Mouse (Mus musculus): ENCODE measurements around the gene Golph3. TPM values are rescaled to one million over a fixed set of nuclear protein-coding genes. Genes with fewer than 3 reads are reported as not detected.

The Golph3 gene
- total and polyA plus RNA-seq, 2 experiments from 2014 or later = 63.6 to 134 TPM

GRCm38 (mm10) chr15:12307114-12307513, 14.1 kb upstream of the Golph3 start:
- H3K9me3 ChIP-seq (ENCODE audit: low read length) = no peaks in the 10 kb centered on the region
- ATAC-seq (no peak), DNase-seq (ENCODE audit: low spot score) (no peak)
- H3K27me3 ChIP-seq (ENCODE audit: insufficient read depth, low read length) = no peaks in the 10 kb centered on the region
- no peak for TF ChIP-seq CTCF (IDR thresholded peaks at IDR 0.05; ENCODE audit: low read depth)
- H3K4me1 ChIP-seq (ENCODE audit: insufficient read depth, low read length) = no peaks in the 10 kb centered on the region
- WGBS = 70% methylated on average over 4 of the region's 4 CpGs
- no peak overlapping the region for H3K4me3 ChIP-seq (ENCODE audit: low read length)
- H3K9ac ChIP-seq (replicated peaks; ENCODE audit: low read length) = no peak overlapping the region
- H3K36me3 ChIP-seq (ENCODE audit: insufficient read depth, low read length) = no peaks in the 10 kb centered on the region
- H3K27ac ChIP-seq = no peak overlapping the region
- H3K4me2 ChIP-seq (ENCODE audit: low read depth, low read length) = no peak overlapping the region

- DNase-seq (ENCODE audit: low spot score) = no peak
- 85% methylated on average over 5 of the region's 5 CpGs for WGBS
- no peak for TF ChIP-seq CTCF (IDR thresholded peaks at IDR 0.05; ENCODE audit: low read depth)
Measured at GRCm38 (mm10) chr15:12308539-12308938, 12.7 kb upstream of the Golph3 start.

DNA sequence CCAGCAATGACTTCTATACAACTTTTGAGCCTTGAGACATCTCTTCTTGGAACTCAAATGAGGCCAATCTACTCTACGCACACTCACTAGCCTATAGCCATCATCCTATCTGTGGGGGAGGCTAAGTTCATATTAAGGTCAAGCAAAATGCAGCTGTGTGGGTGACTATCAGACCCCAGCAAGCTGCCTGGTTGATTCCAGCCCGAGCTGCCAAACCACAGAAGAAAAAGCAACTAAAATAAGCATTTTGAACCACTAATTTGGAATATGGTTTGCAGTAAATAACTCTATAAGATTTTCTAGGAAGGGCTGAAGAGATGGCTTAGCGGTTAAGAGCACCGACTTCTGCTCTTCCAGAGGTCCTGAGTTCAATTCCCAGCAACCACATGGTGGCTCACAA, 10.6 kb upstream of the Golph3 start:
- no peaks in the 10 kb centered on the region for H3K36me3 ChIP-seq (ENCODE audit: insufficient read depth, low read length)
- ATAC-seq = no peak
- no peaks in the 10 kb centered on the region for H3K27me3 ChIP-seq (ENCODE audit: insufficient read depth, low read length)
- H3K4me3 ChIP-seq (ENCODE audit: low read length) = no peak overlapping the region
- TF ChIP-seq CTCF (IDR thresholded peaks at IDR 0.05; ENCODE audit: low read depth) = no peak
- H3K27ac ChIP-seq = no peak overlapping the region
- no peak overlapping the region for H3K4me2 ChIP-seq (ENCODE audit: low read depth, low read length)
- no peaks in the 10 kb centered on the region for H3K4me1 ChIP-seq (ENCODE audit: insufficient read depth, low read length)
- no peak for DNase-seq (ENCODE audit: low spot score)
- no peaks in the 10 kb centered on the region for H3K9me3 ChIP-seq (ENCODE audit: low read length)
- WGBS = 88% methylated on average over 4 of the region's 4 CpGs
- no peak overlapping the region for H3K9ac ChIP-seq (replicated peaks; ENCODE audit: low read length)

More at GRCm38 (mm10) chr15:12308539-12308938, 12.7 kb upstream of the Golph3 start:
- H3K9ac ChIP-seq (replicated peaks; ENCODE audit: low read length) = no peak overlapping the region
- no peaks in the 10 kb centered on the region for H3K36me3 ChIP-seq (ENCODE audit: insufficient read depth, low read length)
- ATAC-seq = no peak
- no peak overlapping the region for H3K4me2 ChIP-seq (ENCODE audit: low read depth, low read length)
- no peaks in the 10 kb centered on the region for H3K27me3 ChIP-seq (ENCODE audit: insufficient read depth, low read length)
- H3K9me3 ChIP-seq (ENCODE audit: low read length) = no peaks in the 10 kb centered on the region
- no peak overlapping the region for H3K27ac ChIP-seq
- H3K4me1 ChIP-seq (ENCODE audit: insufficient read depth, low read length) = no peaks in the 10 kb centered on the region
- H3K4me3 ChIP-seq (ENCODE audit: low read length) = no peak overlapping the region

DNA sequence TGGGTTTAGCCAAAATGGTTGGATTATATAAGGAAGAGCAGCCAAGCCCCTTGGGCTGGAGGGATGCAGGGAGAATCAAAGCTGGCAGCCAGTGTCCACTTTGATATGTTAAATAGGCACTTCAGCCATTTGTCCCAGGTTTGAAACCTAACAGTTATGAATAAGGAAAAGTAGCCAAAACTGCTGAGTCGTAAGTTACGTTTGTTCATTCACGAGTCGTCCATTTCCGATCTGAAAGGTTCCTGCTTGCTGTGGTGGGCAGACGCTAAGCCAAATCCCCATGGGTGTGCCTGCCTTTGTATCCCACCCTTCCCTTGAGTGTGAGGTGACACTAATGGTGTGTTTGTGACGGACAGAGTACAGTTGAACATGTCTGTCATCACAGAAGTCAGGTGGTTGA, 9.8 kb upstream of the Golph3 start:
- ATAC-seq = no peak

DNA sequence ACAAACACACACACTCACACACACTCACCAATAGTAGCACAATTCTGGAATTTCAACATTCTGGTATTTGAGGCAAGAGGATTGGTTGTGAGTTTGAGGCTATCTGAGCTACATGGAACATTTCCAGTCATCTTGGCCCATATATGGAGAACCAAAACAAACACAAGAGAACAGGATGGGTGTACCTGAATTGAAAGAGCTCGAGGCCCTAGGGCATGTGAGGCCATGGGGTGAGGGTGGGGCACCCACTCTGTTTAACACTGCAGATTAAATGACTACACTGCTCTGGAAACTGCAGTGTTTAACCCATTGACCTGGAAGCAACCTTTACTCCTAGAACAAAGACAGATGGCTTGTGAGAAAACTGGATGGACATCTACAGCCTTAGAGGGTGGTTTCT, 8.0 kb upstream of the Golph3 start:
- DNase-seq (ENCODE audit: low spot score) (no peak), ATAC-seq (no peak)
- Histone ChIP-seq H3K27me3 (ENCODE audit: insufficient read depth, low read length) (no peaks in the 10 kb centered on the region), H3K27ac (no peak overlapping the region), H3K4me3 (ENCODE audit: low read length) (no peak overlapping the region), H3K4me2 (ENCODE audit: low read depth, low read length) (no peak overlapping the region), H3K9ac (replicated peaks; ENCODE audit: low read length) (no peak overlapping the region), H3K4me1 (ENCODE audit: insufficient read depth, low read length) (no peaks in the 10 kb centered on the region), H3K9me3 (ENCODE audit: low read length) (no peaks in the 10 kb centered on the region), H3K36me3 (ENCODE audit: insufficient read depth, low read length) (no peaks in the 10 kb centered on the region)
- WGBS = 33% methylated on average over 1 of the region's 1 CpGs
- no peak for TF ChIP-seq CTCF (IDR thresholded peaks at IDR 0.05; ENCODE audit: low read depth)

More for the DNA sequence above, 9.8 kb upstream of the Golph3 start:
- DNase-seq (ENCODE audit: low spot score) = no peak
- H3K27me3 ChIP-seq (ENCODE audit: insufficient read depth, low read length) = no peaks in the 10 kb centered on the region
- H3K9me3 ChIP-seq (ENCODE audit: low read length) = no peaks in the 10 kb centered on the region
- no peak for TF ChIP-seq CTCF (IDR thresholded peaks at IDR 0.05; ENCODE audit: low read depth)
- H3K4me2 ChIP-seq (ENCODE audit: low read depth, low read length) = no peak overlapping the region
- H3K9ac ChIP-seq (replicated peaks; ENCODE audit: low read length) = no peak overlapping the region
- H3K4me1 ChIP-seq (ENCODE audit: insufficient read depth, low read length) = no peaks in the 10 kb centered on the region
- WGBS = 91% methylated on average over 7 of the region's 7 CpGs
- no peak overlapping the region for H3K27ac ChIP-seq
- no peak overlapping the region for H3K4me3 ChIP-seq (ENCODE audit: low read length)
- no peaks in the 10 kb centered on the region for H3K36me3 ChIP-seq (ENCODE audit: insufficient read depth, low read length)

DNA sequence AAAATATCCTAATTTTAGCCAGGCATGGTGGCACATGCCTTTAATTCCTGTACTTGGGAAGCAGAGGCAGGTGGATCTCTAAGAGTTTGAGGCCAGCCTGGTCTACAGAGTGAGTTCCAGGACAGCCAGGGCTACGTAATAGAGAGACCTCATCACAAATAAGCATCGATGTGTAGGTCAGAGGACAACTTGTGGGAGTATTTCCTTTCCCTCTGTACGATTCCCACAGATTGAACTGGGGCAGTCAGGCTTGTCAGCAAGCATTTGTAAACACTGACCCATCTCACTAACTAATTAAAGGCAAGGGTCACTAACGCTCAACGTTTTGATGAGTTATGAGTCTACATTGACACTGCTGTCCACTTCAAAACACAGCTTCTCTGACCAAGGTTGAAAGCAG, 6.7 kb upstream of the Golph3 start:
- no peak for TF ChIP-seq CTCF (IDR thresholded peaks at IDR 0.05; ENCODE audit: low read depth)
- no peaks in the 10 kb centered on the region for H3K27me3 ChIP-seq (ENCODE audit: insufficient read depth, low read length)
- WGBS = 87% methylated on average over 5 of the region's 5 CpGs
- H3K4me3 ChIP-seq (ENCODE audit: low read length) = no peak overlapping the region
- no peak for DNase-seq (ENCODE audit: low spot score)
- no peak for ATAC-seq
- H3K9ac ChIP-seq (replicated peaks; ENCODE audit: low read length) = no peak overlapping the region
- no peak overlapping the region for H3K27ac ChIP-seq
- H3K9me3 ChIP-seq (ENCODE audit: low read length) = no peaks in the 10 kb centered on the region
- no peak overlapping the region for H3K4me2 ChIP-seq (ENCODE audit: low read depth, low read length)
- no peaks in the 10 kb centered on the region for H3K4me1 ChIP-seq (ENCODE audit: insufficient read depth, low read length)
- H3K36me3 ChIP-seq (ENCODE audit: insufficient read depth, low read length) = no peaks in the 10 kb centered on the region

- WGBS = 59% methylated on average over 2 of the region's 2 CpGs
- Histone ChIP-seq H3K36me3 (ENCODE audit: insufficient read depth, low read length) (no peaks in the 10 kb centered on the region), H3K9me3 (ENCODE audit: low read length) (no peaks in the 10 kb centered on the region), H3K4me3 (ENCODE audit: low read length) (no peak overlapping the region), H3K27ac (no peak overlapping the region), H3K4me2 (ENCODE audit: low read depth, low read length) (no peak overlapping the region), H3K4me1 (ENCODE audit: insufficient read depth, low read length) (no peaks in the 10 kb centered on the region), H3K9ac (replicated peaks; ENCODE audit: low read length) (no peak overlapping the region), H3K27me3 (ENCODE audit: insufficient read depth, low read length) (no peaks in the 10 kb centered on the region)
- no peak for ATAC-seq
- TF ChIP-seq CTCF (IDR thresholded peaks at IDR 0.05; ENCODE audit: low read depth) = no peak
- no peak for DNase-seq (ENCODE audit: low spot score)
Measured at GRCm38 (mm10) chr15:12315996-12316395, 5.3 kb upstream of the Golph3 start.

Measured in hindbrain, postnatal 0 days (tissue).